Mouse (Mus musculus) megakaryocyte, embryonic 14.5 days (primary cell): ENCODE data around the gene Rab31. TPM values are rescaled to one million over a fixed set of nuclear protein-coding genes. Genes with fewer than 3 reads are reported as not detected.
A peak's percentile ranks its signal among the peaks of the same experiment; 100 is the strongest.

Experiments used
- H3K27me3 ChIP-seq: replicated peaks from 2 replicates; pipeline ENCODE3; 2012; ENCODE audit warnings: inconsistent platforms
- H3K36me3 ChIP-seq: replicated peaks from 2 replicates; pipeline ENCODE3; 2012; ENCODE audit warnings: low read length, inconsistent platforms, mixed read lengths
- H3K4me1 ChIP-seq: 2 replicates; pipeline ENCODE4 v1.6.1; 2012; ENCODE audit warnings: inconsistent platforms
- H3K4me3 ChIP-seq: replicated peaks from 2 replicates; pipeline ENCODE3; 2012; ENCODE audit warnings: moderate library complexity, mild to moderate bottlenecking, inconsistent platforms
- H3K9me3 ChIP-seq: 2 replicates; pipeline ENCODE4 v1.6.1; 2012; ENCODE audit warnings: inconsistent platforms
- FLI1 ChIP-seq: IDR thresholded peaks from 2 replicates; pipeline ENCODE4 v1.6.1; 2012; ENCODE audit warnings: low read length, inconsistent platforms, mixed read lengths
- GATA1 ChIP-seq: IDR thresholded peaks from 3 replicates; pipeline ENCODE4 v1.6.1; 2012; ENCODE audit warnings: mixed read lengths, low read length, inconsistent platforms, borderline replicate concordance
- polyA plus RNA-seq: library from polyadenylated mRNA; stranded (reverse); fragments of >175 nt; gene quantifications from 2 replicates; pipeline ENCODE4 v1.2.3, GENCODE M21; 2012; ENCODE audit warnings: low replicate concordance; ENCODE audit not compliant: insufficient read depth

The Rab31 gene
- polyA plus RNA-seq, 1 experiment, result 2.8 TPM

GRCm38 (mm10) chr17:65763221-65763620 is 9.3 kb downstream of the Rab31 start:
- no peaks in the 10 kb centered on the region for H3K27me3 ChIP-seq
- peaks cover 35% of the 10 kb centered on the region for H3K36me3 ChIP-seq
- H3K4me3 ChIP-seq, result no peak overlapping the region
- H3K9me3 ChIP-seq, result peaks cover 27% of the 10 kb centered on the region
- no peak for TF ChIP-seq FLI1
- no peak for TF ChIP-seq GATA1
- peaks cover 16% of the 10 kb centered on the region for H3K4me1 ChIP-seq

DNA sequence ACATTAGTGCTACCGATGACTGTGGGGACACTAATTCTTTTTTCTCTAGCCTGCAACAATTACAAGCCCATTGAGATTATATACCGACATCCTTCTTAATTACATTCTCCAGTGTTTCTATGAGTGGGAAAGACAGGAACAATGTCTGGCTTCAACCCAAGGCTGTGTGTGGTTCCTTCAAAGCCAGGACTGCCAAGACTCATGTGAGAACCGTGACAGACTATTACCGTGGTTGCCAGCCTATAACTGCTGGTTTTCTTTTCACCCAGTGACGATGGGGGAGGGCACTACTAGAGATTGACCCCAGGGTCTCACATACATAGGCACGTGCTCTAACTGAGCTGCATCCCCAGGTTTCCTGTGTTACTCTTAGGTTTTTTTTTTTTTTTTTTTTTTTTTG is 15.4 kb downstream of the Rab31 start:
- peaks cover 51% of the 10 kb centered on the region for H3K9me3 ChIP-seq
- peaks cover 42% of the 10 kb centered on the region for H3K36me3 ChIP-seq
- no peak for TF ChIP-seq FLI1
- no peak for TF ChIP-seq GATA1
- H3K4me1 ChIP-seq, result no peaks in the 10 kb centered on the region
- no peaks in the 10 kb centered on the region for H3K27me3 ChIP-seq
- H3K4me3 ChIP-seq, result no peak overlapping the region

- H3K27me3 ChIP-seq, result no peaks in the 10 kb centered on the region
- peaks cover 40% of the 10 kb centered on the region for H3K36me3 ChIP-seq
- H3K4me1 ChIP-seq, result no peaks in the 10 kb centered on the region
- H3K9me3 ChIP-seq, result peaks cover 53% of the 10 kb centered on the region
- TF ChIP-seq GATA1 (no peak), FLI1 (no peak)
- no peak overlapping the region for H3K4me3 ChIP-seq
Measured at GRCm38 (mm10) chr17:65755857-65756256, 16.7 kb downstream of the Rab31 start.

DNA sequence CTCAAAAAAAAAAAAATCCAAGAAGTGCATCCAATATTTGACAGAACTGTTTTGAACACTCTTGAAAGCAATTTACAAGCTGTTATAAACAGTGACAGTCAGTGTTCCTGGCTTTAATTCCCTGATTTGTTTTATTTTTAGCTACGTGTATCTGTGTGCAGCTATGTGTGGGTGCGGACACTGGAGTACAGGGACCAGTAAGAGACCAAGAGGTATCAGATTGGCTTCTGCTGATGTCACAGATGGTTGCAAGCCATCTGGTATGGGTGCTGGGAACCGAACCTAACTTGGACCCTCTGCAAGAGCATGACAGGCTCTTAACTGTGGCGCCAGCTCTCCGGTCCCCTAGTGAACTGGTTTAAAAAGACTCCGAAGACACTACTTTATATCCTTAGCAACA is 19.4 kb downstream of the Rab31 start:
- peaks cover 21% of the 10 kb centered on the region for H3K36me3 ChIP-seq
- no peak overlapping the region for H3K4me3 ChIP-seq
- no peaks in the 10 kb centered on the region for H3K4me1 ChIP-seq
- H3K27me3 ChIP-seq, result no peaks in the 10 kb centered on the region
- H3K9me3 ChIP-seq, result peaks cover 32% of the 10 kb centered on the region
- TF ChIP-seq FLI1 (no peak), GATA1 (no peak)

DNA sequence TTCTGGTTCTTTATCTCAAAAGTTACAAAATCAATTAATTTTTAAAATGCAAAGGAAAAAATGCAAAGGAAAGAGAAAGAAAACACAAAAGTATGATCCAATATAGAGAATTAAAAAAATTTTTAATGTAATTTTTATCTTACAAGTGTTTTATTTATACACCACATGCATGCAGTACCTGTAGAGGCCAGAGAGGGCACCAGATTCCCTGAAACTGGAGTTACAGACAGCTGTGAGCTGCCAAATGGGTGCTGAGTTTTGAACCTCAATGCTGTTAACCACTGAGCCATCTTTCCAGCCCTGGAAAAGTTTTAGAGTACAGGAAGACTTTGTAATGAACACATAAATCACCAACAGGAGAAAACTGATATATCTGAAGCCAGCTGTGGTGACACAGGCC is 22.3 kb downstream of the Rab31 start:
- H3K27me3 ChIP-seq, result no peaks in the 10 kb centered on the region
- peaks cover 20% of the 10 kb centered on the region for H3K36me3 ChIP-seq
- no peak overlapping the region for H3K4me3 ChIP-seq
- peaks cover 4% of the 10 kb centered on the region; the same call in 1 of the 2 replicates for H3K4me1 ChIP-seq
- peaks cover 35% of the 10 kb centered on the region for H3K9me3 ChIP-seq
- TF ChIP-seq FLI1 (no peak), GATA1 (no peak)

- peaks cover 22% of the 10 kb centered on the region for H3K36me3 ChIP-seq
- peaks cover 37% of the 10 kb centered on the region for H3K9me3 ChIP-seq
- no peak overlapping the region for H3K4me3 ChIP-seq
- H3K4me1 ChIP-seq, result peaks cover 4% of the 10 kb centered on the region; the same call in 1 of the 2 replicates
- TF ChIP-seq FLI1, result no peak
- no peak for TF ChIP-seq GATA1
- no peaks in the 10 kb centered on the region for H3K27me3 ChIP-seq
Measured at GRCm38 (mm10) chr17:65749803-65750202, 22.7 kb downstream of the Rab31 start.

GRCm38 (mm10) chr17:65748997-65749396 is 23.6 kb downstream of the Rab31 start:
- TF ChIP-seq GATA1, result no peak
- Histone ChIP-seq H3K36me3 (peaks cover 27% of the 10 kb centered on the region), H3K27me3 (no peaks in the 10 kb centered on the region), H3K4me1 (peaks cover 6% of the 10 kb centered on the region), H3K4me3 (no peak overlapping the region), H3K9me3 (peaks cover 38% of the 10 kb centered on the region)

DNA sequence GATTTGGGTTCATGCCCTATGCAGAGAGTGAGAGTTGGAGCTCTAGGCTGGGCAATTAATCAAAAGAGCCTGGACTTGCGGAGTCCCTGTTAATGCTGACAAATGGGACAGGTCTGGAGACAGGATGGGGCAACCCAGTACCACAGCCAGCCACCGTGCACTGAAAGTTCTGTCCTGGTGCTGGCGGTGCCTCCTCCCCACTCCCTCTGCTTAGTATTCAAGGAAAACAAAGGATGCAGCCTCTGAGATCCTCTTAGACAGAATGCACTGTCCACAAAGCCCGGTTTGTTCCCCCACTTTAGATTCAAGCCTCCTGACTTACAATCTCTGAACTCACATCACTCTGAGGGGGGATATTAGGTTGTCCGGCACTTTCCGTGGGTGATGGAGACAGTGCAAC is 26.2 kb downstream of the Rab31 start:
- Histone ChIP-seq H3K36me3 (peaks cover 27% of the 10 kb centered on the region), H3K4me3 (no peak overlapping the region), H3K9me3 (peaks cover 36% of the 10 kb centered on the region), H3K27me3 (no peaks in the 10 kb centered on the region), H3K4me1 (peaks cover 11% of the 10 kb centered on the region)
- TF ChIP-seq GATA1, result no peak
- TF ChIP-seq FLI1, result no peak

GRCm38 (mm10) chr17:65743664-65744330 is 28.8 kb downstream of the Rab31 start:
- Histone ChIP-seq H3K27me3 (no peaks in the 10 kb centered on the region), H3K9me3 (peaks cover 35% of the 10 kb centered on the region), H3K4me1 (peaks cover 31% of the 10 kb centered on the region), H3K4me3 (peak overlapping the region; percentile 69), H3K36me3 (peaks cover 27% of the 10 kb centered on the region)
- TF ChIP-seq FLI1 (no peak), GATA1 (no peak)

DNA sequence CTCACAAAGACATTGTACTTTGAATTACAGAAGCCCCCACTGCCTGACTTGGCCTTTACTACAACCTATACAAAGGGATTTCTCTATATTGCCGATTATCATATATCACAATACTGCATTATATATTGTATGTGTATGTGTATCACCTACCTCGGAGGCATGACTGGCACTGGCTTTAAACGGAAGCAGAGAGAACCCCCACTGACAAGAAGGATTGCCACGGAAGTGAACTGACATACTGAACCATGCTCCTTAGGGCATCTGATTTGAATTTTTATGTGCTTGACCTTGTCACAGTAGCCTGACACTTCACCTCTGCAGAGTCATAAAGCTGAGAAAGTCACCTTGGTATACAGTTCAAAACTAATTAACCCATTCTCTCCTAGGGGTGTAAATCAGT is 29.6 kb downstream of the Rab31 start:
- Histone ChIP-seq H3K27me3 (no peaks in the 10 kb centered on the region), H3K4me1 (peaks cover 32% of the 10 kb centered on the region), H3K4me3 (no peak overlapping the region), H3K36me3 (peaks cover 29% of the 10 kb centered on the region), H3K9me3 (peaks cover 34% of the 10 kb centered on the region)
- TF ChIP-seq FLI1 (no peak), GATA1 (no peak)
